Mouse (Mus musculus) bone marrow, adult 2 months (tissue): ENCODE measurements around the gene Olfr1414. TPM values are rescaled to one million over a fixed set of nuclear protein-coding genes. Genes with fewer than 3 reads are reported as not detected.
A peak's percentile ranks its signal among the peaks of the same experiment; 100 is the strongest.
"Not testable (repeated sequence)": the region's sequence is repeated elsewhere in the genome, so short reads cannot be mapped to it uniquely, and the experiment has no call there.

ENCODE experiments used
- H3K27ac ChIP-seq: fragments of 200-500 bp; 2 replicates; pipeline ENCODE4 v1.5.1; 2012; ENCODE audit warnings: low read depth, mild to moderate bottlenecking, control low read depth, inconsistent platforms, low read length; ENCODE audit not compliant: control insufficient read depth, poor library complexity, insufficient read depth
- H3K4me1 ChIP-seq: fragments of 200-500 bp; 2 replicates; pipeline ENCODE4 v1.6.1; 2011; ENCODE audit warnings: low read length; ENCODE audit not compliant: control insufficient read depth, insufficient read depth
- H3K4me3 ChIP-seq: fragments of 200-500 bp; replicated peaks from 2 replicates; pipeline ENCODE3; 2011; ENCODE audit warnings: mild to moderate bottlenecking, low read depth, low read length, control low read depth; ENCODE audit not compliant: control insufficient read depth
- CTCF ChIP-seq: fragments of 200-500 bp; IDR thresholded peaks from 2 replicates; pipeline ENCODE4 v1.5.1; 2011; ENCODE audit warnings: low read length, control low read depth; ENCODE audit not compliant: control insufficient read depth, insufficient read depth
- POLR2A ChIP-seq: fragments of 200-500 bp; IDR thresholded peaks from 2 replicates; pipeline ENCODE4 v1.6.1; 2011; ENCODE audit warnings: low read depth, mild to moderate bottlenecking, control low read depth, low read length, borderline replicate concordance; ENCODE audit not compliant: control insufficient read depth
- WGBS: fragments of 180-500 bp; shearing (Covaris S2); methylation state at CpG from one replicate; pipeline ENCODE4 v1.1.7; 2018; 5-methylcytosine and 5-hydroxymethylcytosine counted together
- polyA plus RNA-seq: library from polyadenylated mRNA; stranded (reverse); fragments of >200 nt; gene quantifications from 2 replicates; pipeline ENCODE4 v1.2.4, GENCODE M21; 2011; ENCODE audit warnings: low replicate concordance; ENCODE audit not compliant: missing spikeins, insufficient read depth, insufficient read length

Gene Olfr1414
- polyA plus RNA-seq = not detected in 2 replicates

GRCm38 (mm10) chr1:92518561-92518960 lies at the start of gene Olfr1414:
Olfr1414 (minus strand) TSS chr1:92518661.
- no peak within 1 kb of the TSS for H3K4me3 ChIP-seq
- WGBS = 65% methylated on average over 3 of the region's 3 CpGs
- no peaks in the 10 kb centered on the region for H3K4me1 ChIP-seq
- no peak within 1 kb of the TSS for H3K27ac ChIP-seq
- TF ChIP-seq CTCF = no peak
- no peak for TF ChIP-seq POLR2A

- TF ChIP-seq POLR2A (no peak), CTCF (no peak)
- Histone ChIP-seq H3K27ac (no peak overlapping the region), H3K4me1 (no peaks in the 10 kb centered on the region), H3K4me3 (no peak overlapping the region)
- 71% methylated on average over 2 of the region's 2 CpGs for WGBS
Observed at GRCm38 (mm10) chr1:92545929-92546328, 27.5 kb upstream of the Olfr1414 start.

GRCm38 (mm10) chr1:92539071-92539470 lies 20.6 kb upstream of the Olfr1414 start:
- no peak for TF ChIP-seq POLR2A
- no peak for TF ChIP-seq CTCF
- 42% methylated on average over 2 of the region's 2 CpGs for WGBS

GRCm38 (mm10) chr1:92536972-92537371 lies 18.5 kb upstream of the Olfr1414 start:
- no peaks in the 10 kb centered on the region for H3K4me1 ChIP-seq
- 39% methylated on average over 5 of the region's 5 CpGs for WGBS

More at GRCm38 (mm10) chr1:92539071-92539470, 20.6 kb upstream of the Olfr1414 start:
- Histone ChIP-seq H3K27ac (no peak overlapping the region), H3K4me3 (no peak overlapping the region), H3K4me1 (no peaks in the 10 kb centered on the region)

GRCm38 (mm10) chr1:92523764-92524163 lies 5.3 kb upstream of the Olfr1414 start:
- no peak overlapping the region for H3K4me3 ChIP-seq
- H3K27ac ChIP-seq = no peak overlapping the region
- H3K4me1 ChIP-seq = no peaks in the 10 kb centered on the region; the same call in 1 of the 2 replicates
- no peak for TF ChIP-seq POLR2A
- TF ChIP-seq CTCF = no peak
- WGBS = 78% methylated on average over 3 of the region's 3 CpGs

More at GRCm38 (mm10) chr1:92536972-92537371, 18.5 kb upstream of the Olfr1414 start:
- TF ChIP-seq POLR2A = no peak
- Histone ChIP-seq H3K27ac (no peak overlapping the region), H3K4me3 (no peak overlapping the region)

GRCm38 (mm10) chr1:92521376-92521775 lies 2.9 kb upstream of the Olfr1414 start:
- TF ChIP-seq POLR2A (no peak), CTCF (0 out of 2 replicates have a peak, but pooled peaks have one; percentile 18)

GRCm38 (mm10) chr1:92519046-92519445 lies 585 bp upstream of the Olfr1414 start:
- no peak for TF ChIP-seq CTCF
- no peak for TF ChIP-seq POLR2A
- Histone ChIP-seq H3K4me1 (no peaks in the 10 kb centered on the region; the same call in 1 of the 2 replicates), H3K4me3 (no peak overlapping the region), H3K27ac (no peak overlapping the region)
- 68% methylated on average over 6 of the region's 6 CpGs for WGBS

More at GRCm38 (mm10) chr1:92521376-92521775, 2.9 kb upstream of the Olfr1414 start:
- Histone ChIP-seq H3K4me3 (no peak overlapping the region), H3K27ac (no peak overlapping the region), H3K4me1 (no peaks in the 10 kb centered on the region; the same call in 1 of the 2 replicates)
- WGBS = 14% methylated on average over 10 of the region's 10 CpGs

GRCm38 (mm10) chr1:92515390-92515789 lies 3.1 kb downstream of the Olfr1414 start:
- Histone ChIP-seq H3K27ac (no peak overlapping the region), H3K4me3 (no peak overlapping the region), H3K4me1 (no peaks in the 10 kb centered on the region)
- TF ChIP-seq CTCF (no peak), POLR2A (no peak)
- WGBS = 54% methylated on average over 11 of the region's 11 CpGs

GRCm38 (mm10) chr1:92511646-92512045 lies 6.8 kb downstream of the Olfr1414 start:
- WGBS = 71% methylated on average over 5 of the region's 5 CpGs
- H3K4me1 ChIP-seq, H3K27ac ChIP-seq, H3K4me3 ChIP-seq: not testable (repeated sequence)
